In the genomic region with DNA sequence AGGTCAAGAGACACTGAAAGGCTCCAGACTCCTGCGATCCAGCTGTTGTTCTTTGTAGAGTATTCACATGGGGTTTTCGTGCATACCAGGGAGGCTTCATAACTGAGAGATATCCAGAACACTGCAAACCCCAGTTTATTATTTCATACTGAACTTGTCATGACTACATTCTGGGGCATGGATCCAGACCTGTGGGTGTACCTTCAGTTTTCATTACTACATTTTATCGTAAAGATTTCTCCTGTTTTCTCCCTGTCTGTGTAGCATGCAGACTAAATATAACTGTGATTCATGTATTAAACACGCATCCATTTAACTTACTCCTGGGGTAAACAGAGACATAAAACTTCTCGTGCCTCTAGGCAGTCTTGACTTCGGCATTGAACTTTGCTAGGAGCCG, we compare ENCODE assay signal across 21 mouse cellular contexts. TPM values are rescaled to one million over a fixed set of nuclear protein-coding genes. Genes with fewer than 3 reads are reported as not detected.
DNase-seq lines count a peak whose midpoint lies in the region; ATAC-seq and TF ChIP-seq lines count a peak whose summit lies in the region.
"Had no signal": no experiment of that assay in that cellular context is flagged by ENCODE, and none has a peak within 500 bp of the region (broad histone marks: within the 10 kb centered on the region; RNA-seq: fewer than 3 reads in every experiment).

No protein-coding gene starts in this region.

- no peak overlapping the region for H3K9ac ChIP-seq in heart, embryonic 13.5 days
- no peak overlapping the region for H3K9ac ChIP-seq in forebrain, postnatal 0 days
- no peak overlapping the region for H3K9ac ChIP-seq in midbrain, embryonic 16.5 days (ENCODE audit: low read depth, low read length)
- H3K9ac ChIP-seq: embryonic facial prominence, embryonic 13.5 days; embryonic facial prominence, embryonic 15.5 days had no signal

- H3K9me3 ChIP-seq in heart, embryonic 13.5 days: peaks cover 24% of the 10 kb centered on the region
- H3K9me3 ChIP-seq in forebrain, postnatal 0 days (ENCODE audit: low read length): no peaks in the 10 kb centered on the region
- H3K9me3 ChIP-seq in midbrain, embryonic 16.5 days (replicated peaks; ENCODE audit: control insufficient read depth, low read length, poor library complexity, severe bottlenecking): 0 out of 2 replicates have a peak, but pooled peaks cover 8% of the 10 kb centered on the region
- H3K9me3 ChIP-seq: embryonic facial prominence, embryonic 15.5 days had no signal

- H3K36me3 ChIP-seq in heart, embryonic 13.5 days: no peaks in the 10 kb centered on the region
- no peaks in the 10 kb centered on the region for H3K36me3 ChIP-seq in forebrain, postnatal 0 days (ENCODE audit: insufficient read depth)
- no peaks in the 10 kb centered on the region for H3K36me3 ChIP-seq in midbrain, embryonic 16.5 days (ENCODE audit: control insufficient read depth, insufficient read depth, low read length)
- H3K36me3 ChIP-seq: embryonic facial prominence, embryonic 13.5 days; embryonic facial prominence, embryonic 15.5 days; G1E had no signal

- no peak overlapping the region for H3K4me3 ChIP-seq in heart, embryonic 13.5 days
- no peak overlapping the region for H3K4me3 ChIP-seq in embryonic fibroblast, embryonic 13.5 days (ENCODE audit: insufficient read depth, low read length)
- no peak overlapping the region for H3K4me3 ChIP-seq in forebrain, postnatal 0 days (ENCODE audit: low read depth, low read length)
- no peak overlapping the region for H3K4me3 ChIP-seq in midbrain, embryonic 16.5 days (ENCODE audit: low read depth, low read length)
- H3K4me3 ChIP-seq: embryonic facial prominence, embryonic 13.5 days; embryonic facial prominence, embryonic 15.5 days had no signal

- no peak for DNase-seq in heart, postnatal 25 days (ENCODE audit: low spot score)
- no peak for DNase-seq in forebrain, postnatal 0 days
- DNase-seq: adrenal gland, adult 2 months; adrenal gland, postnatal 10 days; adrenal gland, postnatal 25 days; cerebellum, adult 11 months; cerebellum, adult 18-20 months; cerebellum, adult 8-10 months; cerebellum, adult 9-11 months; cerebellum, postnatal 14 days; cerebellum, postnatal 36 days; embryo, embryonic 11 days had no signal

- H3K4me2 ChIP-seq in heart, embryonic 13.5 days: no peak overlapping the region
- no peak overlapping the region for H3K4me2 ChIP-seq in forebrain, postnatal 0 days (ENCODE audit: low read depth)
- no peak overlapping the region for H3K4me2 ChIP-seq in midbrain, embryonic 16.5 days (ENCODE audit: low read length)
- H3K4me2 ChIP-seq: embryonic facial prominence, embryonic 13.5 days; embryonic facial prominence, embryonic 15.5 days had no signal

- 80% methylated on average over 7 of the region's 7 CpGs for WGBS in heart, embryonic 13.5 days
- 95% methylated on average over 7 of the region's 7 CpGs for WGBS in forebrain, postnatal 0 days
- 92% methylated on average over 7 of the region's 7 CpGs for WGBS in midbrain, embryonic 16.5 days

- intact Hi-C loops in heart, postnatal 25 days (cut with DNase I): no loop called here

- no peaks in the 10 kb centered on the region for H3K27me3 ChIP-seq in heart, embryonic 13.5 days (replicated peaks)
- no peaks in the 10 kb centered on the region for H3K27me3 ChIP-seq in forebrain, postnatal 0 days (ENCODE audit: insufficient read depth, low read length)
- no peaks in the 10 kb centered on the region for H3K27me3 ChIP-seq in midbrain, embryonic 16.5 days (ENCODE audit: control insufficient read depth, insufficient read depth, low read depth, low read length)
- H3K27me3 ChIP-seq: CH12.LX; embryonic facial prominence, embryonic 13.5 days; embryonic facial prominence, embryonic 15.5 days had no signal

- H3K4me1 ChIP-seq in heart, embryonic 13.5 days: peaks cover 12% of the 10 kb centered on the region; the same call in 1 of the 2 replicates
- H3K4me1 ChIP-seq in embryonic fibroblast, embryonic 13.5 days (ENCODE audit: control insufficient read depth, insufficient read depth, low read length): no peaks in the 10 kb centered on the region
- H3K4me1 ChIP-seq in forebrain, postnatal 0 days (ENCODE audit: insufficient read depth): no peaks in the 10 kb centered on the region
- H3K4me1 ChIP-seq in midbrain, embryonic 16.5 days (ENCODE audit: control insufficient read depth, insufficient read depth, low read length): no peaks in the 10 kb centered on the region

- H3K27ac ChIP-seq in heart, embryonic 13.5 days (replicated peaks): 0 out of 2 replicates have a peak overlapping the region, but pooled peaks have one; percentile 24
- H3K27ac ChIP-seq in embryonic fibroblast, embryonic 13.5 days (ENCODE audit: insufficient read depth, low read length): peak overlapping the region; percentile 54
- no peak overlapping the region for H3K27ac ChIP-seq in forebrain, postnatal 0 days (ENCODE audit: low read depth, low read length)
- H3K27ac ChIP-seq in midbrain, embryonic 16.5 days (ENCODE audit: low read length): no peak overlapping the region
- H3K27ac ChIP-seq: embryonic facial prominence, embryonic 13.5 days; embryonic facial prominence, embryonic 15.5 days had no signal

- ATAC-seq in heart, embryonic 13.5 days (ENCODE audit: extremely low read depth, insufficient number of reproducible peaks, low FRiP score, low TSS enrichment): no peak
- no peak for ATAC-seq in forebrain, postnatal 0 days
- no peak for ATAC-seq in midbrain, embryonic 16.5 days
- ATAC-seq: forebrain, embryonic 14.5 days; forebrain, embryonic 16.5 days had no signal

- no peak for TF ChIP-seq POLR2A in embryonic fibroblast, embryonic 13.5 days (IDR thresholded peaks at IDR 0.05; ENCODE audit: low read depth, low read length)

- no peak for TF ChIP-seq CTCF in embryonic fibroblast, embryonic 13.5 days (IDR thresholded peaks at IDR 0.05; ENCODE audit: borderline replicate concordance, insufficient read depth, low read length)
- no peak for TF ChIP-seq CTCF in forebrain, postnatal 0 days (IDR thresholded peaks at IDR 0.05; ENCODE audit: low read depth)

RNA-seq across cellular contexts. Expression of gene Syde2, which starts 12.7 kb away (rescaled TPM):
- polyA plus RNA-seq in heart, embryonic 13.5 days (2015; fragmentation: Nextera tagmentation; extraction: Ambion mirVana): 4.8 and 5.4 TPM in 2 replicates
- total RNA-seq in heart, postnatal 25 days (2021): 10 to 100 TPM; 18.1 to 21.5 TPM
- 8.9 and 12.3 TPM in 2 replicates for polyA plus RNA-seq in embryonic fibroblast, embryonic 13.5 days (2011; ENCODE audit: insufficient read length, low read depth, missing spikeins)
- total RNA-seq in forebrain, postnatal 0 days (2014; rRNA removed): 5.1 and 5.7 TPM in 2 replicates
- 0.34 and 0.45 TPM in 2 replicates for polyA plus RNA-seq in forebrain, postnatal 0 days (2015; fragmentation: Nextera tagmentation; extraction: Ambion mirVana)
- 0.55 and 0.68 TPM in 2 replicates for polyA plus RNA-seq in midbrain, embryonic 16.5 days (2015; fragmentation: Nextera tagmentation; extraction: Ambion mirVana)

RNA-seq across cellular contexts. Expression of gene 2410004B18Rik, which starts 37.2 kb away (rescaled TPM):
- 35.4 and 44.6 TPM in 2 replicates for polyA plus RNA-seq in heart, embryonic 13.5 days (2015; fragmentation: Nextera tagmentation; extraction: Ambion mirVana)
- 10 to 100 TPM; 16.8 to 18.1 TPM for total RNA-seq in heart, postnatal 25 days (2021)
- 20.8 and 24.9 TPM in 2 replicates for polyA plus RNA-seq in embryonic fibroblast, embryonic 13.5 days (2011; ENCODE audit: insufficient read length, low read depth, missing spikeins)
- total RNA-seq in forebrain, postnatal 0 days (2014; rRNA removed): 57.5 and 71.2 TPM in 2 replicates
- polyA plus RNA-seq in forebrain, postnatal 0 days (2015; fragmentation: Nextera tagmentation; extraction: Ambion mirVana): 96.4 and 97.3 TPM in 2 replicates
- polyA plus RNA-seq in midbrain, embryonic 16.5 days (2015; fragmentation: Nextera tagmentation; extraction: Ambion mirVana): 88.2 and 96.1 TPM in 2 replicates

RNA-seq across cellular contexts. Expression of gene Bcl10, which starts 52.4 kb away (rescaled TPM):
- 35.1 and 36.0 TPM in 2 replicates for polyA plus RNA-seq in heart, embryonic 13.5 days (2015; fragmentation: Nextera tagmentation; extraction: Ambion mirVana)
- 10 to 100 TPM; 18.1 to 20.4 TPM for total RNA-seq in heart, postnatal 25 days (2021)
- 45.4 and 53.9 TPM in 2 replicates for polyA plus RNA-seq in embryonic fibroblast, embryonic 13.5 days (2011; ENCODE audit: insufficient read length, low read depth, missing spikeins)
- 30.5 and 33.2 TPM in 2 replicates for total RNA-seq in forebrain, postnatal 0 days (2014; rRNA removed)
- 34.4 and 38.1 TPM in 2 replicates for polyA plus RNA-seq in forebrain, postnatal 0 days (2015; fragmentation: Nextera tagmentation; extraction: Ambion mirVana)
- 30.2 and 32.6 TPM in 2 replicates for polyA plus RNA-seq in midbrain, embryonic 16.5 days (2015; fragmentation: Nextera tagmentation; extraction: Ambion mirVana)

Comparison
In these comparisons a context has a peak if more than half of its experiments do, and no peak if none do; other contexts are left out.
1. H3K27ac ChIP-seq: peak in heart, embryonic 13.5 days (single experiment) and embryonic fibroblast, embryonic 13.5 days (single experiment); none in forebrain, postnatal 0 days (single experiment) and midbrain, embryonic 16.5 days (single experiment).